Mouse (Mus musculus) embryonic facial prominence, embryonic 14.5 days (tissue): ENCODE measurements around the gene Gjb1. TPM values are rescaled to one million over a fixed set of nuclear protein-coding genes. Genes with fewer than 3 reads are reported as not detected.

Source experiments
- ATAC-seq: fragments of 200-750 bp; cut with Nextera tagmentation; 2 replicates; pipeline ENCODE4 v1.8.0; 2017; ENCODE audit warnings: low read depth, moderate number of reproducible peaks, moderate TSS enrichment
- DNase-seq: peaks from one replicate; pipeline ENCODE4 v3.0.0-alpha.2; 2015; ENCODE audit warnings: low spot score
- H3K27ac ChIP-seq: fragments of 300-500 bp; sonication (generic); replicated peaks from 2 replicates; pipeline ENCODE4 v1.5.1; 2014; ENCODE audit warnings: low read depth, mild to moderate bottlenecking, low read length, moderate library complexity
- H3K27me3 ChIP-seq: fragments of 300-500 bp; sonication (generic); replicated peaks from 2 replicates; pipeline ENCODE4 v1.6.1; 2014; ENCODE audit warnings: low read length; ENCODE audit not compliant: control insufficient read depth, insufficient read depth
- H3K36me3 ChIP-seq: fragments of 300-500 bp; sonication (generic); 2 replicates; pipeline ENCODE4 v1.6.1; 2014; ENCODE audit warnings: low read length, mixed read lengths; ENCODE audit not compliant: control insufficient read depth, insufficient read depth
- H3K4me1 ChIP-seq: fragments of 300-500 bp; sonication (generic); 2 replicates; pipeline ENCODE4 v1.6.1; 2014; ENCODE audit warnings: antibody characterized with exemption, low read length; ENCODE audit not compliant: control insufficient read depth, insufficient read depth
- H3K4me2 ChIP-seq: fragments of 300-500 bp; sonication (generic); 2 replicates; pipeline ENCODE4 v1.6.1; 2014; ENCODE audit warnings: low read depth, mild to moderate bottlenecking, low read length, moderate library complexity, mixed read lengths
- H3K4me3 ChIP-seq: fragments of 300-500 bp; sonication (generic); 2 replicates; pipeline ENCODE4 v1.5.1; 2014; ENCODE audit warnings: low read depth, mild to moderate bottlenecking, low read length
- H3K9ac ChIP-seq: fragments of 300-500 bp; sonication (generic); 2 replicates; pipeline ENCODE4 v1.6.1; 2014; ENCODE audit warnings: low read depth, mild to moderate bottlenecking, low read length, moderate library complexity, mixed read lengths
- H3K9me3 ChIP-seq: fragments of 300-500 bp; sonication (generic); 2 replicates; pipeline ENCODE4 v1.6.1; 2016; ENCODE audit warnings: low read length; ENCODE audit not compliant: control insufficient read depth
- WGBS: fragments of 180-500 bp; shearing (Covaris S2); extraction: QIAGEN DNeasy Blood & Tissue Kit; methylation state at CpG from one replicate; pipeline ENCODE4 v1.1.7; 2014; 5-methylcytosine and 5-hydroxymethylcytosine counted together
- polyA plus RNA-seq: library from polyadenylated mRNA; unstranded; fragments of >200 nt; fragmentation: Nextera tagmentation; extraction: Ambion mirVana; gene quantifications from 2 replicates; pipeline ENCODE4 v1.2.1, GENCODE M21; 2014

Gjb1 gene
- polyA plus RNA-seq, 1 experiment from 2014 or later, result 0.51 TPM

DNA sequence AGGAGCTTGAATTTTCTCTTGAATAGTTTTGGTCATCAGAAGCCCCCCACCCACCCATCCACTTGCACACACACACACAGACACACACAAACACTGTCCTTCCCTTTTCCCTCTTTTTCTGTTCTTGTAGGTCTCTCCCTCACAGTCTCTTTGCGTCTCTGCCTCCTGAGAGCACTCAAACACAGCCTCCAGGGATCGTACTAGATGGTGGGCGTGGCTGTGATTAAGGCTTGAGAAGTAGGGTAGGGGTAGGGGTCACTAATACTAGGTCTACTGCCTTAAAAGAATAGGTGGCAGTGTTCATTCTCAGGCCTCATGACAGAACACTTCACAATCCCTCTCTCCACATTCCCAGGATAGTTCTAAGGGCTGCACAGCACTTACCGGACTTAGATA is 44.5 kb downstream of the Gjb1 start, which contains the start of gene Zmym3:
Gene Zmym3 (minus strand): TSS at position 150 of the 396 bp plus-strand sequence.
- Histone ChIP-seq H3K36me3 (0 out of 2 replicates have a peak, but pooled peaks cover 5% of the 10 kb centered on the region), H3K9me3 (no peaks in the 10 kb centered on the region), H3K4me1 (peaks cover 6% of the 10 kb centered on the region; the same call in 1 of the 2 replicates), H3K9ac (peak within 1 kb of the TSS; percentile 75), H3K4me3 (peak within 1 kb of the TSS; percentile 57), H3K27me3 (no peaks in the 10 kb centered on the region), H3K27ac (peak within 1 kb of the TSS; percentile 72), H3K4me2 (peak within 1 kb of the TSS; percentile 59)
- DNase-seq (peak; percentile 6), ATAC-seq (no peak)
- 21% methylated on average over 4 of the region's 4 CpGs for WGBS

DNA sequence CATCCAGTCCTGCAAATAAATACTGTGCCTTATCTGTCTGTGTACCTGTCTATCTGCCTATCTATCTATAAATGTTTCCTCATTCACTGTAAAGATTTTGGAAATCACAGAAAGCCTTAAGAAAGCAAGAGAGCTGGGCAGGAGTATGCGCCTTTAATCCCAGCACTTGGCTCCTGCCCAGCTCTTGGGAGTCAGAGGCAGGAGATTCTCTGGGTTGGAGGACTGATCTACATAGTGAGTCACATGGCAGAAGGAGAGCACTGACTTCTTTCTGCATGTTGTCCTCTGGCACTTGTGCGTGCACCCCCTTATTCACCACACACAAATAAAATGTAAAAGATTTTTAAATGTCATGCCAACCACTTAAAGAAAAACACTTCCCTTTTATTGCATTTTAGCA is 47.3 kb downstream of the Gjb1 start:
- Histone ChIP-seq H3K4me2 (no peak overlapping the region), H3K27ac (no peak overlapping the region), H3K4me3 (no peak overlapping the region), H3K36me3 (no peaks in the 10 kb centered on the region), H3K27me3 (no peaks in the 10 kb centered on the region), H3K4me1 (0 out of 2 replicates have a peak, but pooled peaks cover under 1% of the 10 kb centered on the region), H3K9ac (no peak overlapping the region), H3K9me3 (no peaks in the 10 kb centered on the region)
- WGBS, result 83% methylated on average over 2 of the region's 2 CpGs
- no peak for ATAC-seq
- DNase-seq, result no peak

GRCm38 (mm10) chrX:101427774-101428173 is 51.6 kb downstream of the Gjb1 start:
- Histone ChIP-seq H3K9ac (no peak overlapping the region), H3K27me3 (no peaks in the 10 kb centered on the region; the same call in 1 of the 2 replicates), H3K27ac (no peak overlapping the region), H3K4me2 (no peak overlapping the region), H3K4me3 (no peak overlapping the region), H3K9me3 (no peaks in the 10 kb centered on the region), H3K36me3 (peaks cover 14% of the 10 kb centered on the region; the same call in 1 of the 2 replicates), H3K4me1 (no peaks in the 10 kb centered on the region)
- WGBS, result 17% methylated on average over 1 of the region's 1 CpGs
- no peak for DNase-seq
- ATAC-seq, result no peak

- no peaks in the 10 kb centered on the region for H3K9me3 ChIP-seq
- peaks cover 14% of the 10 kb centered on the region; the same call in 1 of the 2 replicates for H3K36me3 ChIP-seq
- H3K4me2 ChIP-seq, result peak overlapping the region; percentile 46
- ATAC-seq (no peak), DNase-seq (peak; percentile 20)
- H3K27me3 ChIP-seq, result no peaks in the 10 kb centered on the region; the same call in 1 of the 2 replicates
- peak overlapping the region; percentile 66 for H3K4me3 ChIP-seq
- WGBS, result 32% methylated on average over 7 of the region's 7 CpGs
- peak overlapping the region; percentile 97 for H3K27ac ChIP-seq
- H3K9ac ChIP-seq, result peak overlapping the region; percentile 40; the same call in 1 of the 2 replicates
- H3K4me1 ChIP-seq, result no peaks in the 10 kb centered on the region
Measured at GRCm38 (mm10) chrX:101428785-101429141, 52.6 kb downstream of the Gjb1 start.

- no peaks in the 10 kb centered on the region; the same call in 1 of the 2 replicates for H3K27me3 ChIP-seq
- peak within 1 kb of the TSS; percentile 89 for H3K9ac ChIP-seq
- H3K4me1 ChIP-seq, result no peaks in the 10 kb centered on the region
- WGBS, result 23% methylated on average over 31 of the region's 51 CpGs
- H3K27ac ChIP-seq, result peak within 1 kb of the TSS; percentile 97
- H3K4me3 ChIP-seq, result peak within 1 kb of the TSS; percentile 66
- H3K4me2 ChIP-seq, result peak within 1 kb of the TSS; percentile 54
- H3K36me3 ChIP-seq, result peaks cover 14% of the 10 kb centered on the region; the same call in 1 of the 2 replicates
- ATAC-seq, result peak; percentile 96
- peak; percentile 98 for DNase-seq
- H3K9me3 ChIP-seq, result no peaks in the 10 kb centered on the region
Measured at GRCm38 (mm10) chrX:101429142-101429949, 53.2 kb downstream of the Gjb1 start, which contains the start of gene Nono. Gene Nono (plus strand): TSS chrX:101429318.

- Histone ChIP-seq H3K9ac (peak overlapping the region; percentile 89), H3K4me2 (peak overlapping the region; percentile 54), H3K4me1 (no peaks in the 10 kb centered on the region), H3K9me3 (no peaks in the 10 kb centered on the region), H3K27me3 (no peaks in the 10 kb centered on the region; the same call in 1 of the 2 replicates), H3K36me3 (peaks cover 14% of the 10 kb centered on the region; the same call in 1 of the 2 replicates), H3K27ac (peak overlapping the region; percentile 97), H3K4me3 (peak overlapping the region; percentile 66)
- ATAC-seq (peak; percentile 54), DNase-seq (peak; percentile 42)
- WGBS, result 17% methylated on average over 14 of the region's 14 CpGs
Measured at GRCm38 (mm10) chrX:101429976-101430375, 53.8 kb downstream of the Gjb1 start.

Other genes starting within 250 kb of the Gjb1 start
- 42.1 and 46.8 TPM in 2 replicates for gene Snx12, start 153.8 kb upstream of the Gjb1 start, polyA plus RNA-seq
- 4.6 and 4.9 TPM in 2 replicates for gene Foxo4, start 121.8 kb upstream of the Gjb1 start, polyA plus RNA-seq
- not detected in 2 replicates for gene Gm614, start 112.4 kb upstream of the Gjb1 start, polyA plus RNA-seq
- 12.6 and 14.5 TPM in 2 replicates for gene Il2rg, start 108.1 kb upstream of the Gjb1 start, polyA plus RNA-seq
- gene Gm20489, start 107.4 kb upstream of the Gjb1 start, polyA plus RNA-seq, result not detected in 2 replicates
- 38.0 and 42.5 TPM in 2 replicates for gene Med12, start 102.3 kb upstream of the Gjb1 start, polyA plus RNA-seq
- gene Nlgn3, start 77.2 kb upstream of the Gjb1 start, polyA plus RNA-seq, result 13.9 and 18.8 TPM in 2 replicates
- gene Zmym3, start 44.5 kb downstream of the Gjb1 start, polyA plus RNA-seq, result 27.1 and 30.1 TPM in 2 replicates
- 328 and 365 TPM in 2 replicates for gene Nono, start 52.9 kb downstream of the Gjb1 start, polyA plus RNA-seq
- 110 and 157 TPM in 2 replicates for gene Itgb1bp2, start 72.7 kb downstream of the Gjb1 start, polyA plus RNA-seq
- gene Taf1, start 156.4 kb downstream of the Gjb1 start, polyA plus RNA-seq, result 12.6 and 15.3 TPM in 2 replicates